Mouse (Mus musculus) spleen, postnatal 4 days (tissue): ENCODE measurements at regions not wholly inside any gene's neighbourhood (a gene's known extent, or its start where the extent isn't known, plus 50 kb on each side); places are given as distances from the start of the nearest gene placed in this dataset.

Experiments used
- DNase-seq, 2 experiments: peaks; one replicate each; pipeline ENCODE4 v3.0.0; 2022; ENCODE audit warnings: low spot score in 2 of 2

GRCm38 (mm10) chr3:50813760-50814400 lies 370.5 kb upstream of the Slc7a11 start:
- DNase-seq = no peak

DNA sequence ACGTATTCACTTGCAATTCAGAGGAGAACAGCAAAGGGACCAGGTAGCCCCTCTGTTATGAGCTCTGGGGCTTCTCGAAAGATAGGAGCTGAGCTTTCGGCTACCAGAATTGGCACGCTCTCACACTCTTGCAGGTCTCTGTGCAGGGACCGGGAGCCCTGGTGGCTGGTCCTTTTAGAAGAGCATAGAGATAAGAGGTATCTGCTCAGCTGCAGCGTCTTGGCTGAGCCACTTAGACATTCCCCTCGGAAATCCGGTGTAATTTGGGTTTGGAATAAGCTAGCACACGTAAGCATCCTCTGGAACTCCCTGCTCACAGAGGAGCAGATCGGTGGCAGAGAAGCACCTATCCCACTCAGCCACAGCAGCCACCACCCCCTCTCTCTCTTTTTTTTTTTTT lies 372.3 kb upstream of the Slc7a11 start:
- no peak for DNase-seq

- DNase-seq = no peak
Observed at GRCm38 (mm10) chr3:50816479-50816878, 373.1 kb upstream of the Slc7a11 start.

GRCm38 (mm10) chr3:50817361-50817760 lies 373.9 kb upstream of the Slc7a11 start:
- no peak for DNase-seq

GRCm38 (mm10) chr3:50820776-50821175 lies 377.4 kb upstream of the Slc7a11 start:
- DNase-seq = no peak

DNA sequence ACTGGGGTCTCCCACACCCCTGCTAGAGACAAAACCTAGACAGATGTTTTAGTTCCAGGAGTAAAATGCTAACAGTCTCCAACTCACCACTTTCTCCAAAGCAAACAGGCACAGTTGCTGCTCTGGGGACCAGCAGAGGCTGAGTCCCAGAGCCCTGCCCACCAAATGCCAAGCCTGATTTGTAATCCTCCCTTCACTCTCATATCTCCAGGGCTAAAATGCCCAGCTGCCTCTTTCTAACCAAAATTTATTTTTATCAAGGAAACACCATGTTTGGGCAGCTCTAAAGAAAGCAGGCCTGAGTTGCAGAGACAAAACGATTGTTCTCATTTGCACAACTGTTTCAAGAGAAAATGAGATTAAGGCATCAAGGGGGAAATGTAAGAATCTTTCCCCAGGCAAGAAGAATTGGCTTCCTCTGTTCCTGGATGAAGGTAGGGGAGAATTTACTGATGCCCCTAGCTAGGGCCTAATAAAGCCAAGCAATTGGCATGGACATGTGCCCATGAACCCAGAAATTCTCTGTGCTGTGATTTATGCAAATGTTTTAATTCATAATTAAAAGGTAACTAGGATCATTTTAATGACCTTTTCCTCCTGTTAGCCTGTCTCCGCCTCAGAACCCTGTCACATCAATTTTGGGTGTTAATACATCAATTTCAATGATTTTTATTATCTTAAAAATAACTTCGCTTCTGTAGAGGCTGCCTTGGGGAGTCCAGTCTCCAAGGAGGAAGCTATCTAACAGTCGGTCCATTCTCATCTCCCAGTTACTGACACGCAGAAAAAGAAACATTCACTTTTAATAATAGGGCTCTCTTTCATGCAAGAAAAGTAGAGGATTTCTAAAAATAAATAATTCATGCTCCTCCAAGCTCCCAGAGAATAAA lies 382.4 kb upstream of the Slc7a11 start:
- no peak for DNase-seq

DNA sequence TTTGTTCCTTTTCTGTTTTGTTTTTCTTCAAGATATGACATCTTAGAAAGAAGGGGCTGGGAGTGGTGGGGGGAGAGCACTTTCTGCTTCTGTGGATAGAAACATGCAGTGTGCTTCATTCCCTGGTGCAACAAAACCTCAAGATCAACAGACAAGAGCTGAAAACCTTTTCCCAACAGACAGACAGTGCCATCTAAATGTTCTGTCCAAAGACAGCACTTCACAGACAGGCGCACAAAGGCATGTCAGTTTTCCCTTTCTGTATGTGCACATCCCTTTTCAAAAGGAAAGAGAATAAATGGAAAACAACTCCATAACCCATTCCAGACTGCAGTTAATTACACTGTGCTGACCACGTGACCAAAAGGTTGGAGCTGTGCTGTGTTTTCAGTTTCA lies 383.0 kb upstream of the Slc7a11 start:
- DNase-seq = no peak

- no peak for DNase-seq
Observed at GRCm38 (mm10) chr3:50829211-50829610, 385.8 kb upstream of the Slc7a11 start.

DNA sequence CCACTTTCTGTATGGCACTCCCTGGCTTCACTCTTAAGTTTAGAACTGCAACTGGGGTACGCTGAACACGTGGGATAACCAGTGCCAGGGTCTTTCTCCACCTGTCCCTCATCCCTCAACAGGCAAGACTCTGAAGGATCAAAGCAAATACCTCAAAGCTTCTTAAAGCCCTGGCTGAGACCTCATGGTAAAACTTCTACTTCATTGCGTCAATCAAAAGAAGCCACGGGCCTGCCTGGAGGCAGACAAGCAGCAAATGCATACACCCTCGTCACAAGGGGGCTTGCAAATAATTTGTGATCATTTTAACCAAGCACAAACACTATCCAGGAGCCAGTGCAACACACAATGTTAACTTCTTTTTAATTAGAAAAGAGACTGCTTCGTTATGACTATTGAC lies 387.0 kb upstream of the Slc7a11 start:
- no peak for DNase-seq

- no peak for DNase-seq
Observed at GRCm38 (mm10) chr3:50830926-50831325, 387.5 kb upstream of the Slc7a11 start.

DNA sequence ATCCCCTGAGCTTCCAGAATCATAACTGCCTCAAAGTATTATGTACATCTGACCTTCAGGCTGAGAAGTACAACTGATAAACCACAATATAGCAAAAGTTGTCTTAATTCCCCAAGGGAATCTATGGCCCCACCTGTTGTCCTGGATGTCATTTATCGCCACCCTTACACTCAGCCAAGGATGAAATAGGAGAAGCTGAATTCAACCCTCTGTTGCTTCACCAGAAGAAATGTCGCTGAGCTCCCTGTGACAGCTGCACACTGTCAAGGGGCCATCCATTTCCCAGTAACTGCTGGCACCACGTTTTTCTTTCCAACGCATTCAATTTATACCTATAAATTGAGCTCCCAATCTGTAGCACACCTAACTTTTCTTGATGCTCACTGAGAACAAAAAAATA lies 382.0 kb upstream of the Noct start:
- no peak for DNase-seq

- DNase-seq = no peak
Observed at GRCm38 (mm10) chr3:50844835-50845301, 379.4 kb upstream of the Noct start.

DNA sequence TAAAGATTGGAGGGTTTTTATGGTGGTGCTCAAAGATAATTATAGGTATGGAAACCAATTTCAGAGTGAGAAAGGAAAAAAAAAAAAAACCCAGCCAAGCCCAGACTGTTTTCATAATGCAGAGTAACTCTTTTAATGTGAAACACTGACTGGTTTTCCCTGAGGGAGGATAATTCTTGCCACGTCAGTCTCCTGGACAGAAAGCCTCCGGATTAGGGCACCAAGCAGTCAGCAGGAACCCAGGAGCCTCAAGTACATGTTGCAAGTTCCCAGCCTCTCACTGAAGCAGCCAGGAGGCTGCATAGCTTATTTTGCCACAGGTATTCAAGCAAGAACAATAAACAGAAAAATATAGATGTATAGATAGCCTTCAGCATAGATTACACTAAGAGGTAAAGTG lies 378.9 kb upstream of the Noct start:
- DNase-seq = no peak

DNA sequence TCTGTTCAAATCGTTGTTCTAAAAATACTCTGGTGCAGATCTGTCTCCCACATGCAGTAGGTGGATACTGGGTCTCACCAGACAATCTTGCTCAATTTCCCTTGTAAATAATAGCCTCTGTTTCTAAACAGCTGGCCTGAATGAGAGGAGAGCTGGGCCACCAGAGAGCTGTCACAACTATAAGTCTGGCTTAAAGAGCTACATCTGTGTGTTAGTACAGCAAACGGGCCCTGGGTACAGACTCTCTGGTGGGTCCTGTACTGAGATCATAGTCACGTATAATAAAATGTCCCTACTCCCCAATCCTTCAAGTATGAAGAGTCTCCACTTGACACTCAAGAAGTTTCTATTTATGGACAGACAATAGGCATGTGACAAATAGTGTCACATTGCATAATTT lies 375.7 kb upstream of the Noct start:
- no peak for DNase-seq

DNA sequence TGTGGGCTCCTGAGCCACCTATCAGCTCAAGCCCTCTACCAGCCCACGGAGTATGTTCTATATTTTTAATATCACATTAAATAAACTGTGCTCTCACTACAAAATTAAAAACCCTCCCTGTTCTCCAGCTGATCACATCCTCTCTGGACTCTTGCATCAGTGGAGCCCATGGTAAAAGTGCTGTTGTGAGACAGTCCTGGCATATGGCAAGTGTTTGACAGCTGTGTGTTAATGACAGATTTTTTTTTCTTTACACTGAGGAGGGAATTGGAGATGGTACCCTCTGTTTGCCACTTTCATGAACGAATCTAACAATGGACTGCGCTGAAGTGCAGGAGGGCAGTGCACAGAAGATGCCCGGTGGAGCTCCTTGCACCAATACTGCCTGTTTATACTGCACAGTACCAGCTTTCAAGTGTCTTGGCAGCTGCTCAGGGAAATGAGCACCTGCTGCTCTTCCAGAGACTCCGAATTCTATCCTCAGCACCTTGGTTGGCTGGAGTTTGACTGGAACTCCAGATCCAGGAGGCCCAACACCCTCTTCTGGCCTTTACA lies 373.1 kb upstream of the Noct start:
- no peak for DNase-seq

DNA sequence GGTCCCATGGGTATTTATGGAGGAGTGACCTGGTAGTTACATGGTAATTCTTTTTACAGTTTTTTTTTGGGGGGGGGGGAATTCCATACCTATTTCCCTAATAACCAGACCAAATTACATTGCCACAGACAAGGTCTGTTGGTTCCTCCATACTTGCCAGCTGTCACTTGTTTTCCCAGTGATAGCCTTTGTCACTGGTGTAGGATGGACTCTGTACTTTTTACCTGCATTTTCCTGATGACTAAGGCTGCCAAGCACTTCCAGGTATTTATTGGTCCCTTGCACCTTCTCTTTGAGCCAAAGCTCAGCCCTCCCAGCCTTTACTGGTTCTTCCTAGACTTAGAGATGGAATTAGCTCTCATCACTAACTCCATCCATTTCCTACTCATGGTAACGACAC lies 357.1 kb upstream of the Noct start:
- no peak for DNase-seq

DNA sequence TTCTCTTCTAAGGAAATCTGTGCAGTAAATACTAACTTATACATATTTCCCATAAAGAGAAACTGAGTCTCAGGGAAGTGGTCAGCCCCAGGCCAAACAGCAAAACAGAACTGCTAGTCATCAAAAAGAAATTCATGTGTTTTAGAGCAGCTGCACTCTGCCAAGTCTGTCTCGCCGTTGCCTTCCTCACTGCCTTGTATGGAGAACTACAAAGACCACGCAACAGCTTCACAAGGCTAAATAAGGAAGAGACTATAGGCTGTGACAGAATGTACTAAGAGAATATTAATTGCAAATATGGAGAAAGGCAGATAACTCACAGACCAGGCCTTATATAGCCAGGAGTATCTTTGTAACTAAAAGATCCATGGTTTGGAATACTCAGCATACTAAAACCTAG lies 355.0 kb upstream of the Noct start:
- no peak for DNase-seq

GRCm38 (mm10) chr3:50879050-50879449 lies 345.2 kb upstream of the Noct start:
- no peak for DNase-seq

DNA sequence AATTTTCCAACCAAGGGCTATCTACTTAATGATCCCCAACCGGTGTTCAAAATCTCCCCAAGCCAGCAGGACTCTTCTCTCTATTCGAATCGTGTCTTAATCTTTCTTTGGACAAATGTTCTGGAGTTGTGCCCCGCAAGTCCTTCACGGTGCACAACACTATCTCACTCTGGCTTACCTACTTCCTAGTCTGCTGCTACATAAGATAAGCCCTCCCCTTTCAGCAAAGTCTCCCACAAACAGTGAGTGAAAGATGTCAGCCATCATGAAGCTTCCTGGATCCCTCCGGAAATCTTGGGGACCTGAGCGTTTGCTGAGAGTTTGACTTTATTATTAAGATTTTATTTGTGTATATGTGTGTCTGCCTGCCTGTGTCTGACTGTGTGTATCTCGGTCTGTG lies 344.7 kb upstream of the Noct start:
- no peak for DNase-seq

- no peak for DNase-seq
Observed at GRCm38 (mm10) chr3:50881437-50882248, 342.6 kb upstream of the Noct start.

DNA sequence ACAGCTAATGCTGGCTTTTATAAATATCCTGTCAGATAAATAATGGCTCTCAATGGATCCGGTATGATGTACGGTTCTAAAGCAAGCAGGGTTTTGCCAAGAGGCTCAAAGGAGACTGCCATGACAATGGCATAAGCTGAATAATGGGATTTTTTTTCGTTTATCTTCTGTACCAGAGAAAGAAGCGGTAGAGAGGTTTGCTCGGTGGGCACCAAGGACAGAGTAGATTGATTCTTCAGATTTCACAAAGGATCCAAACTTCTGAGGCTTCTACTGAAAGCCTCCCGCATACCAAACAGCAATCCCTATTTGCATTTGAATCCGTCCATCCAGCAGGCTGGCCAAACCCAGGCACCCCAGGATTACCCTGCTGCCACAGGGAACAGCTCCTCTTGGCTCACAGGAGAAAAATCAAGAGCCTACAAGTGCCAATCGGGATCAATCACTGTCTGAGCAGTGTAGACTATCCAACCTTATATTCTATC lies 342.0 kb upstream of the Noct start:
- no peak for DNase-seq

DNA sequence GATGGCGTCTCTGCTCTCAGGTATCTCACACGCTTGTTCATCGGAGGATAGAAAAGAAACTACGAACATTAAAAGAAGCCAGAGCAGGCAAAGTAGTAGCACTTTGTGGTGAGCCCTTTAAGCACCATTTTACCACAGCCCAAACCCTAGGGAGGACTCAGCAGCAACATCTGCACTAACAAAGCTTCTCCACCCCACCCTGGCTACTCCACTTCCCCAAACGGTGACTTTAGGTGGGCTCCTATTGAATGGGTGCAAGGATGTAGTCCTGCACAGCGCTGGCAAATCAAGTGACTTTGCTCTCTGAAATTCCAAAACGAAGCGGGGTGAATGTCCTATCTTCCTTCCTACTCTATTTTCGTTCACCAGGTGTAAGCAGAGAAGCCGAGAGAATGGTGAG lies 337.9 kb upstream of the Noct start:
- DNase-seq = no peak
